Mouse (Mus musculus): ENCODE measurements at regions not wholly inside any gene's neighbourhood (a gene's known extent, or its start where the extent isn't known, plus 50 kb on each side); places are given as distances from the start of the nearest gene placed in this dataset.

- no peak overlapping the region for H3K27ac ChIP-seq (ENCODE audit: low read depth, low read length)
- H3K9me3 ChIP-seq (ENCODE audit: control insufficient read depth, low read length), result no peaks in the 10 kb centered on the region
- no peaks in the 10 kb centered on the region for H3K4me1 ChIP-seq (replicated peaks; ENCODE audit: control insufficient read depth, insufficient read depth, low read length)
- no peak overlapping the region for H3K4me3 ChIP-seq (ENCODE audit: low read depth, low read length)
- no peak overlapping the region for H3K4me2 ChIP-seq (replicated peaks; ENCODE audit: low read depth, low read length)
- H3K36me3 ChIP-seq (ENCODE audit: control insufficient read depth, insufficient read depth, low read length), result no peaks in the 10 kb centered on the region
- peaks cover 4% of the 10 kb centered on the region; the same call in 1 of the 2 replicates for H3K27me3 ChIP-seq (ENCODE audit: control insufficient read depth, insufficient read depth, low read length)
- DNase-seq (ENCODE audit: low spot score), result no peak
- 62% methylated on average over 4 of the region's 4 CpGs for WGBS
- no peak overlapping the region for H3K9ac ChIP-seq (ENCODE audit: low read depth, low read length)
- no peak for ATAC-seq (ENCODE audit: low FRiP score)
These were observed 169.2 kb upstream of the Tbca start for GRCm38 (mm10) chr13:94619511-94619910.

- Histone ChIP-seq H3K9me3 (ENCODE audit: control insufficient read depth, low read length) (no peaks in the 10 kb centered on the region), H3K9ac (ENCODE audit: low read depth, low read length) (no peak overlapping the region), H3K27ac (ENCODE audit: low read depth, low read length) (no peak overlapping the region), H3K4me3 (ENCODE audit: low read depth, low read length) (no peak overlapping the region), H3K4me2 (replicated peaks; ENCODE audit: low read depth, low read length) (no peak overlapping the region), H3K4me1 (replicated peaks; ENCODE audit: control insufficient read depth, insufficient read depth, low read length) (no peaks in the 10 kb centered on the region), H3K27me3 (ENCODE audit: control insufficient read depth, insufficient read depth, low read length) (no peaks in the 10 kb centered on the region), H3K36me3 (ENCODE audit: control insufficient read depth, insufficient read depth, low read length) (no peaks in the 10 kb centered on the region)
- ATAC-seq (ENCODE audit: low FRiP score) (no peak), DNase-seq (ENCODE audit: low spot score) (no peak)
- 59% methylated on average over 1 of the region's 1 CpGs for WGBS
These were observed 158.7 kb upstream of the Tbca start for GRCm38 (mm10) chr13:94630055-94630454.

DNA sequence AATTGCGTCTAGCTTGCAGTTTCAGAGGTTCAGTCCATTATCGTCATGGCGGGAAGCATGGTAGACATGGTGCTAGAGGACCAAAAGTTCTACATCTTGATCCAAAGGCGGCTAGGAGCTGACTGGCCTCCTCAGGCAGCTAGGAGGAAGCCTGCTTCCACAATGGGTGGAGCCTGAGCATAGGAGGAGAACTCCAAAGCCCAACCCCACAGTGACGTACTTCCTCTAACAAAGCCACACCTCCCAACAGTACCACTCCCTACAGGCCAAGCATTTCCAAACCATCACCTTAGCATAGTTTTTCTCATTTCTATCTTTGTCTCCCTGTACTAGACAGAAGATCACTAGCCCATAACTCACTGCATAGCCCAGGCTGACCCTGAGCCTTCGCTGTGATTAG lies 158.0 kb upstream of the Tbca start:
- H3K27ac ChIP-seq (ENCODE audit: low read depth, low read length), result no peak overlapping the region
- ATAC-seq (ENCODE audit: low FRiP score) (no peak), DNase-seq (ENCODE audit: low spot score) (no peak)
- WGBS, result 92% methylated on average over 6 of the region's 6 CpGs
- no peak overlapping the region for H3K4me2 ChIP-seq (replicated peaks; ENCODE audit: low read depth, low read length)
- no peaks in the 10 kb centered on the region for H3K4me1 ChIP-seq (replicated peaks; ENCODE audit: control insufficient read depth, insufficient read depth, low read length)
- H3K36me3 ChIP-seq (ENCODE audit: control insufficient read depth, insufficient read depth, low read length), result no peaks in the 10 kb centered on the region
- no peak overlapping the region for H3K4me3 ChIP-seq (ENCODE audit: low read depth, low read length)
- no peaks in the 10 kb centered on the region for H3K27me3 ChIP-seq (ENCODE audit: control insufficient read depth, insufficient read depth, low read length)
- H3K9me3 ChIP-seq (ENCODE audit: control insufficient read depth, low read length), result no peaks in the 10 kb centered on the region
- no peak overlapping the region for H3K9ac ChIP-seq (ENCODE audit: low read depth, low read length)

- no peak for DNase-seq (ENCODE audit: low spot score)
- H3K4me2 ChIP-seq (replicated peaks; ENCODE audit: low read depth, low read length), result no peak overlapping the region
These were observed 156.0 kb upstream of the Tbca start for GRCm38 (mm10) chr13:94632730-94633129.

DNA sequence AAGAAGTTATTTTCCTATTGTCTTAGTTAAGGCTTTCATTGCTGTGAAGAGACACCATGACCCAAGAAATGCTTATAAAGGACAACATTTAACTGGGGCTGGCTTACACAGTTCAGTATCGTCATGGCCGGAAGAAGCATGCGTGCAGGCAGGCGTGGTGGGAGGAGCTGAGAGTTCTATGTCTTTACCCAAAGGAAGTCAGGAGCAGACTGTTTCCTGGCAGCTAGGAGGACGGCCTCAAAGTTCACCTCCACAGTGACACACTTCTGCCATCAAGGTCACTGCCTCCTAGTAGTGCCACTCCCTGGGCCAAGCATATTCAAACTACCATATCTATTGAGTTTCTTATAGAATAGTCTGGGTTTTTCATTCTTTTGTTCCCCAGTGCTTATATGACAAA lies 148.4 kb upstream of the Tbca start:
- Histone ChIP-seq H3K4me3 (ENCODE audit: low read depth, low read length) (no peak overlapping the region), H3K4me1 (replicated peaks; ENCODE audit: control insufficient read depth, insufficient read depth, low read length) (no peaks in the 10 kb centered on the region), H3K27ac (ENCODE audit: low read depth, low read length) (no peak overlapping the region), H3K9ac (ENCODE audit: low read depth, low read length) (no peak overlapping the region), H3K36me3 (ENCODE audit: control insufficient read depth, insufficient read depth, low read length) (no peaks in the 10 kb centered on the region), H3K4me2 (replicated peaks; ENCODE audit: low read depth, low read length) (no peak overlapping the region), H3K9me3 (ENCODE audit: control insufficient read depth, low read length) (no peaks in the 10 kb centered on the region), H3K27me3 (ENCODE audit: control insufficient read depth, insufficient read depth, low read length) (no peaks in the 10 kb centered on the region)
- no peak for DNase-seq (ENCODE audit: low spot score)
- 85% methylated on average over 5 of the region's 5 CpGs for WGBS
- ATAC-seq (ENCODE audit: low FRiP score), result no peak

More at GRCm38 (mm10) chr13:94632730-94633129, 156.0 kb upstream of the Tbca start:
- 79% methylated on average over 5 of the region's 5 CpGs for WGBS
- Histone ChIP-seq H3K27ac (ENCODE audit: low read depth, low read length) (no peak overlapping the region), H3K9ac (ENCODE audit: low read depth, low read length) (no peak overlapping the region), H3K9me3 (ENCODE audit: control insufficient read depth, low read length) (no peaks in the 10 kb centered on the region), H3K36me3 (ENCODE audit: control insufficient read depth, insufficient read depth, low read length) (no peaks in the 10 kb centered on the region), H3K4me3 (ENCODE audit: low read depth, low read length) (no peak overlapping the region), H3K27me3 (ENCODE audit: control insufficient read depth, insufficient read depth, low read length) (no peaks in the 10 kb centered on the region), H3K4me1 (replicated peaks; ENCODE audit: control insufficient read depth, insufficient read depth, low read length) (no peaks in the 10 kb centered on the region)
- no peak for ATAC-seq (ENCODE audit: low FRiP score)

GRCm38 (mm10) chr13:94645241-94646206 lies 143.2 kb upstream of the Tbca start:
- Histone ChIP-seq H3K27me3 (ENCODE audit: control insufficient read depth, insufficient read depth, low read length) (peaks cover 3% of the 10 kb centered on the region), H3K9ac (ENCODE audit: low read depth, low read length) (no peak overlapping the region), H3K36me3 (ENCODE audit: control insufficient read depth, insufficient read depth, low read length) (no peaks in the 10 kb centered on the region), H3K4me3 (ENCODE audit: low read depth, low read length) (no peak overlapping the region), H3K4me2 (replicated peaks; ENCODE audit: low read depth, low read length) (no peak overlapping the region), H3K9me3 (ENCODE audit: control insufficient read depth, low read length) (no peaks in the 10 kb centered on the region), H3K27ac (ENCODE audit: low read depth, low read length) (no peak overlapping the region), H3K4me1 (replicated peaks; ENCODE audit: control insufficient read depth, insufficient read depth, low read length) (no peaks in the 10 kb centered on the region)
- ATAC-seq (ENCODE audit: low FRiP score) (no peak), DNase-seq (ENCODE audit: low spot score) (no peak)
- WGBS, result 62% methylated on average over 19 of the region's 19 CpGs

GRCm38 (mm10) chr13:94646326-94646725 lies 142.4 kb upstream of the Tbca start:
- Histone ChIP-seq H3K4me1 (replicated peaks; ENCODE audit: control insufficient read depth, insufficient read depth, low read length) (no peaks in the 10 kb centered on the region), H3K27me3 (ENCODE audit: control insufficient read depth, insufficient read depth, low read length) (peaks cover 3% of the 10 kb centered on the region), H3K4me2 (replicated peaks; ENCODE audit: low read depth, low read length) (no peak overlapping the region), H3K4me3 (ENCODE audit: low read depth, low read length) (no peak overlapping the region), H3K27ac (ENCODE audit: low read depth, low read length) (no peak overlapping the region), H3K36me3 (ENCODE audit: control insufficient read depth, insufficient read depth, low read length) (no peaks in the 10 kb centered on the region), H3K9ac (ENCODE audit: low read depth, low read length) (no peak overlapping the region), H3K9me3 (ENCODE audit: control insufficient read depth, low read length) (no peaks in the 10 kb centered on the region)
- ATAC-seq (ENCODE audit: low FRiP score) (no peak), DNase-seq (ENCODE audit: low spot score) (no peak)
- 78% methylated on average over 2 of the region's 2 CpGs for WGBS

DNA sequence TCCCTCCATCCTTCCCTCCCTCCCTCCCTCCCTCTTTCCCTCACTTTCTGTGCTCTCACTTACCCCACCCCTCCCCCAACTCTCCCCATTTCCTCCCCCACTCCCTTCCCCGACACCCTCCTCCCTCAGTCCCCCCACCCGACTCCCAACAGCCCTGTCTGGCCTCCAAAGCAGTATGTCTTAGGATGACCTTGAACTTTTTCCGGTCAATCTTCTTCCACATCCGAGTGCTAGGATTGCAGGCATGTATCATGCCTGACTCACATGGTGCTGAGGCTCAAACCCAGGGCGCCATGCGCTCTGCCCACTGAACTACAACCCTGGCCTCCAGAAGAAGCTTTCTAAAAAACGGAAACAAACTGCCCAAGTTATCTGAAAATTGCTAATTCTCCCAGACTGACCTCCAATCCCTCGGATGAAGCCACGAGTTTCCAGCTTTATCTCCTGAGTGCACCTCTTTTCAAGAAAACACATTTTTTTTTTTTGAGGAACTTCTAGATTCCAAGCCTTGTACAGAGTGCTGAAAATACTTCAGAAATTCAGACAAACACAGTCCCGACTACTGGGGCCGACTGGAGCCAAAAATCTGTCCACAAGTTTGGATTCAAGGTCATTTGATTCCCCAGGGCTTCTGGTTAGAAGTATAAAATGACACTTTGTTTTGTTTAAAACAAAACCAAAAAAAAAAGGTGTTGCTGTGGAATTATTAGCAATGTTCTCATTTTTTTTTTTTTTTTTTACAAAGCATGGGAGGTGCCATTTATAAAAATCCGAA lies 141.7 kb upstream of the Tbca start:
- Histone ChIP-seq H3K4me1 (replicated peaks; ENCODE audit: control insufficient read depth, insufficient read depth, low read length) (no peaks in the 10 kb centered on the region), H3K9ac (ENCODE audit: low read depth, low read length) (no peak overlapping the region), H3K27me3 (ENCODE audit: control insufficient read depth, insufficient read depth, low read length) (peaks cover 3% of the 10 kb centered on the region), H3K27ac (ENCODE audit: low read depth, low read length) (no peak overlapping the region), H3K4me2 (replicated peaks; ENCODE audit: low read depth, low read length) (no peak overlapping the region), H3K9me3 (ENCODE audit: control insufficient read depth, low read length) (no peaks in the 10 kb centered on the region), H3K4me3 (ENCODE audit: low read depth, low read length) (no peak overlapping the region), H3K36me3 (ENCODE audit: control insufficient read depth, insufficient read depth, low read length) (no peaks in the 10 kb centered on the region)
- WGBS, result 66% methylated on average over 12 of the region's 12 CpGs
- DNase-seq (ENCODE audit: low spot score) (no peak), ATAC-seq (ENCODE audit: low FRiP score) (no peak)

Data from hindbrain, embryonic 11.5 days (tissue).